Mouse (Mus musculus) megakaryocyte, embryonic 14.5 days (primary cell): Measurements from ENCODE around the gene Emc10. TPM values are rescaled to one million over a fixed set of nuclear protein-coding genes. Genes with fewer than 3 reads are reported as not detected.
A peak's percentile ranks its signal among the peaks of the same experiment; 100 is the strongest.

Experiments used
- H3K27me3 ChIP-seq: replicated peaks from 2 replicates; pipeline ENCODE3; 2012; ENCODE audit warnings: inconsistent platforms
- H3K36me3 ChIP-seq: replicated peaks from 2 replicates; pipeline ENCODE3; 2012; ENCODE audit warnings: low read length, inconsistent platforms, mixed read lengths
- H3K4me1 ChIP-seq: 2 replicates; pipeline ENCODE4 v1.6.1; 2012; ENCODE audit warnings: inconsistent platforms
- H3K4me3 ChIP-seq: replicated peaks from 2 replicates; pipeline ENCODE3; 2012; ENCODE audit warnings: moderate library complexity, mild to moderate bottlenecking, inconsistent platforms
- H3K9me3 ChIP-seq: 2 replicates; pipeline ENCODE4 v1.6.1; 2012; ENCODE audit warnings: inconsistent platforms
- FLI1 ChIP-seq: IDR thresholded peaks from 2 replicates; pipeline ENCODE4 v1.6.1; 2012; ENCODE audit warnings: low read length, inconsistent platforms, mixed read lengths
- GATA1 ChIP-seq: IDR thresholded peaks from 3 replicates; pipeline ENCODE4 v1.6.1; 2012; ENCODE audit warnings: mixed read lengths, low read length, inconsistent platforms, borderline replicate concordance
- polyA plus RNA-seq: library from polyadenylated mRNA; stranded (reverse); fragments of >175 nt; gene quantifications from 2 replicates; pipeline ENCODE4 v1.2.3, GENCODE M21; 2012; ENCODE audit warnings: low replicate concordance; ENCODE audit not compliant: insufficient read depth

Gene Emc10
- 156 and 185 TPM in 2 replicates for polyA plus RNA-seq

- Histone ChIP-seq H3K36me3 (peaks cover 37% of the 10 kb centered on the region), H3K4me3 (peak within 1 kb of the TSS; percentile 95), H3K27me3 (peaks cover 14% of the 10 kb centered on the region), H3K4me1 (peaks cover 32% of the 10 kb centered on the region), H3K9me3 (no peaks in the 10 kb centered on the region)
- TF ChIP-seq FLI1 (no peak), GATA1 (no peak)
These were observed at the start of gene Emc10, which contains the start of gene Fam71e1 for GRCm38 (mm10) chr7:44495992-44496770. Gene Emc10, minus strand, starts transcription at chr7:44496529. Gene Fam71e1, plus strand, starts transcription at chr7:44496581.

GRCm38 (mm10) chr7:44543071-44543470, 46.7 kb upstream of the Emc10 start:
- Histone ChIP-seq H3K27me3 (no peaks in the 10 kb centered on the region), H3K4me3 (no peak overlapping the region), H3K4me1 (peaks cover 19% of the 10 kb centered on the region), H3K9me3 (no peaks in the 10 kb centered on the region), H3K36me3 (peaks cover 68% of the 10 kb centered on the region)
- TF ChIP-seq GATA1 (no peak), FLI1 (no peak)

GRCm38 (mm10) chr7:44542555-44542954, 46.2 kb upstream of the Emc10 start:
- H3K4me1 ChIP-seq = peaks cover 13% of the 10 kb centered on the region
- H3K9me3 ChIP-seq = no peaks in the 10 kb centered on the region
- H3K27me3 ChIP-seq = no peaks in the 10 kb centered on the region
- peaks cover 73% of the 10 kb centered on the region for H3K36me3 ChIP-seq
- no peak overlapping the region for H3K4me3 ChIP-seq
- TF ChIP-seq FLI1 = no peak
- TF ChIP-seq GATA1 = no peak

GRCm38 (mm10) chr7:44538756-44539624, 42.7 kb upstream of the Emc10 start:
- H3K36me3 ChIP-seq = peaks cover 98% of the 10 kb centered on the region
- H3K4me3 ChIP-seq = peak overlapping the region; percentile 28
- no peaks in the 10 kb centered on the region for H3K9me3 ChIP-seq
- H3K4me1 ChIP-seq = peaks cover 10% of the 10 kb centered on the region; the same call in 1 of the 2 replicates
- no peak for TF ChIP-seq GATA1
- no peak for TF ChIP-seq FLI1
- H3K27me3 ChIP-seq = no peaks in the 10 kb centered on the region

GRCm38 (mm10) chr7:44537496-44537895, 41.2 kb upstream of the Emc10 start:
- TF ChIP-seq FLI1 (no peak), GATA1 (no peak)
- no peaks in the 10 kb centered on the region for H3K9me3 ChIP-seq
- H3K4me1 ChIP-seq = peaks cover 10% of the 10 kb centered on the region; the same call in 1 of the 2 replicates
- H3K36me3 ChIP-seq = peaks cover 100% of the 10 kb centered on the region
- H3K27me3 ChIP-seq = no peaks in the 10 kb centered on the region
- H3K4me3 ChIP-seq = no peak overlapping the region

GRCm38 (mm10) chr7:44537009-44537408, 40.7 kb upstream of the Emc10 start:
- H3K36me3 ChIP-seq = peaks cover 100% of the 10 kb centered on the region
- TF ChIP-seq FLI1 = no peak
- no peak for TF ChIP-seq GATA1
- peaks cover 10% of the 10 kb centered on the region; the same call in 1 of the 2 replicates for H3K4me1 ChIP-seq

GRCm38 (mm10) chr7:44536590-44536968, 40.2 kb upstream of the Emc10 start:
- H3K4me3 ChIP-seq = no peak overlapping the region
- peaks cover 97% of the 10 kb centered on the region for H3K36me3 ChIP-seq
- H3K9me3 ChIP-seq = no peaks in the 10 kb centered on the region
- H3K27me3 ChIP-seq = no peaks in the 10 kb centered on the region
- TF ChIP-seq FLI1 = no peak
- TF ChIP-seq GATA1 = no peak
- H3K4me1 ChIP-seq = peaks cover 13% of the 10 kb centered on the region

More at GRCm38 (mm10) chr7:44537009-44537408, 40.7 kb upstream of the Emc10 start:
- Histone ChIP-seq H3K27me3 (no peaks in the 10 kb centered on the region), H3K4me3 (no peak overlapping the region), H3K9me3 (no peaks in the 10 kb centered on the region)

- Histone ChIP-seq H3K4me1 (peaks cover 20% of the 10 kb centered on the region), H3K36me3 (peaks cover 90% of the 10 kb centered on the region)
- TF ChIP-seq FLI1 (no peak), GATA1 (no peak)
These were observed 39.6 kb upstream of the Emc10 start for GRCm38 (mm10) chr7:44535657-44536589.

More at GRCm38 (mm10) chr7:44535657-44536589, 39.6 kb upstream of the Emc10 start:
- Histone ChIP-seq H3K4me3 (no peak overlapping the region), H3K9me3 (no peaks in the 10 kb centered on the region), H3K27me3 (no peaks in the 10 kb centered on the region)
